Mouse (Mus musculus): ENCODE measurements at regions not wholly inside any gene's neighbourhood (a gene's known extent, or its start where the extent isn't known, plus 50 kb on each side); places are given as distances from the start of the nearest gene placed in this dataset.

- no peak for DNase-seq
These were observed 243.4 kb upstream of the Brinp1 start for GRCm38 (mm10) chr4:69197577-69197976.

- DNase-seq = no peak
These were observed 241.9 kb upstream of the Brinp1 start for GRCm38 (mm10) chr4:69196094-69196493.

- peak; percentile 21 to 72 for DNase-seq
These were observed 241.4 kb upstream of the Brinp1 start for GRCm38 (mm10) chr4:69195645-69196044.
